Mouse (Mus musculus): ENCODE results near the gene Pcid2.

Pcid2 gene

GRCm38 (mm10) chr8:13105087-13105881 is at the start of gene Pcid2, which contains the start of gene Cul4a:
Gene Pcid2 (minus strand): TSS chr8:13105459.
Gene Cul4a (plus strand): TSS chr8:13105621.
- peak; percentile 92 for DNase-seq (ENCODE audit: low spot score)

DNA sequence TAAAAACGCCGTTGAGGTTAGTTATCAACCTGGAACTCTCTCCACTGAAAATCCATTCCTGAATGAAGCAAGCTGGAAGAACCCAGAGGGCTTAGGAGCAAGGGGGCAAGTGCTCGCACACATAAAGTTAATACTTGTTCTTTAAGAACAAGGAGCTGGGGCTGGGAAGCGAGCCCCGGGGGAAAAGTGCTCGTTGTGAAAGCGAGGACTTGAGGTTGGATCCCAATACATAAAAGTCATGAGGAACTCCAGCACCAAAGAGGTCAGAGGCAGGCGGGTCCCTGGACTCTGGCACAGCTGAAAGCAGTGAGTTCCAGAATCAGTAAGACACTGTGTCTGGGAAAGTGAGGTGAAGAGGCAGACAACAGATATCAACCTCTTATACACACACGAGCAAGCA is 48.8 kb upstream of the Pcid2 start:
- DNase-seq (ENCODE audit: low spot score), result no peak

DNA sequence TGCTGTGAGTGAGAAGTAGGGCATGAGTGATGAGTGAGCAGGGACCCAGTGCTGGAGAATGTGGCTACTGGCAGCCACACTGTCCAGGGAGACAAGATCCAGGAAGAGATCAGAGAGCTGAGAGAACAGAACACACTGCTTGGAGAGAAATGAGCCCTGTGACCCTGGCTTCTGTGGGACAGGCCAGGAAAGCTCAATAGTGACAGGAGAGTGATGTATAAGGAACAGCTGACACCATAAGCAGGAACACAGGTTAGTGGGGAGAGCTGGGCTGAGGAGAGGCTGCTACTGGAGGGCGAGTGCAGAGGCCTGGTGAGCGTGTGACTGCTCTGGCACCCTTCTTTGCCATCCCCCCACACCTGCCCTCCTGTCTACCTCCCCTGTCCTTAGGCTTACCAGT is 45.7 kb upstream of the Pcid2 start:
- no peak for DNase-seq (ENCODE audit: low spot score)

GRCm38 (mm10) chr8:13149866-13150265 is 44.6 kb upstream of the Pcid2 start:
- no peak for DNase-seq (ENCODE audit: low spot score)

DNA sequence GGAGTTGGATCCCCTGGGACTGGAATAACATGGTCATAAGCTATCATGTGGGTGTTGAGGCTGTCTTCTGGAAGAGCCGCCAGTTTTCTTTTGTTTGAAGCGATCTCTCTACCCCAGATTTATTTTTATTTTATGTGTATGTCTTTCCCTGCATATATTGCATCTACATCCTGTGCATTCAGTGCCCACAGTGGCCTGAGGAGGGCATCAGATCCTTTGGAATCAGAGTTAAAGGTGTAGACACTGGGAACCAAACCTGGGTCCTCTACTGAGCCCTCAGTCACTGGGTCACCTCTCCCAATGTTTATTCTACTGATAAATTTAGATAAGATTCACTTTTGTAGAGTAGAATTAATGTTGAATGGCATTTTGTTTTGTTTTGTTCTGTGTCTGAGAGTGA is 44.0 kb upstream of the Pcid2 start:
- no peak for DNase-seq (ENCODE audit: low spot score)

GRCm38 (mm10) chr8:13148476-13148875 is 43.2 kb upstream of the Pcid2 start:
- DNase-seq (ENCODE audit: low spot score), result no peak

DNA sequence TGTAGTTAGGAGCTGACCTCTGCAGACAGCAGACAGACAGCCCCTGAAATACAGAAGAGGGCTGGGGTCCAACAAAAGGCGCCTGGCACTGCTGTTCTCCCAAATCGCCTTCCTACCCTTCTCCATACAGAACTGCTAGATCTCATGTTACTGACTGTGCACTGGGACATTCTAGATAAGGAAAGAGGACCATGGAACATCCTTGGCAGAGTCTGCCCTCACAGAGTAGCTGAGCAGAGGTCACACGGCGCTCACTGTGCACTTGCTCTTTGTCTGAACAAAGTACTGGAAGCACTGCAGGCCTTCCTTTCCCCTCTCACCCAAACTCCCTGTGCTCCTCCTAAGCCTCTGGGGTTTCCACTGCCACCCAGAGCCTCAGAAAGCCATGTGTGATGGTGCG is 36.4 kb upstream of the Pcid2 start:
- DNase-seq (ENCODE audit: low spot score), result no peak

DNA sequence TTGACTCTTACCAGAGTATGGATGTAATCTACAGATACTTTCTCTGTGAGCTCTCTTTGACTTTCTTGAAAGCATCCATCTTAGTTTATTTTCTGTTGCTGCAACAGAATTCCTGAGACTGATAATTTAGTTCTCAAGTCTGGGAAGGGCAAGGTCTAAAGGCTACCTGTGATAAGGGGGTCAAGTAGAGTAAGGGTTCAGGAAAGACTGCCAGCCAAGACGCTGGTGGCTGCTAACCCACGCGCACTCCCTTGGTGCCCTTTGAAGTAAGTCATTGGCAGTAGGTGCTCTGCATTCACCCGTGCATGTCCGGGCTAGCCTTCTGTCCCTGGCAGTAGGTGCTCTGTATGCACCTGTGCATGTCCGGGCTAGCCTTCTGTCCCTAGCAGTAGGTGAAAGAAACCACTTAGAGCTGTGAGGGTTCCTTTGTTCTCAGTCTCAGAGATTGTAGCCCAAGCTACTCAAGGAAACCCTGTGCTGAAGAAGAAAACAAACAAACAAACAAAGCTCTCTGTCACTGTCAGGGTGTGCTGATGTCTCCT is 34.5 kb upstream of the Pcid2 start:
- DNase-seq (ENCODE audit: low spot score), result no peak

- DNase-seq (ENCODE audit: low spot score), result peak; percentile 51
These were observed 27.0 kb upstream of the Pcid2 start for GRCm38 (mm10) chr8:13132220-13132619.

GRCm38 (mm10) chr8:13124897-13125296 is 19.6 kb upstream of the Pcid2 start:
- DNase-seq (ENCODE audit: low spot score), result no peak

DNA sequence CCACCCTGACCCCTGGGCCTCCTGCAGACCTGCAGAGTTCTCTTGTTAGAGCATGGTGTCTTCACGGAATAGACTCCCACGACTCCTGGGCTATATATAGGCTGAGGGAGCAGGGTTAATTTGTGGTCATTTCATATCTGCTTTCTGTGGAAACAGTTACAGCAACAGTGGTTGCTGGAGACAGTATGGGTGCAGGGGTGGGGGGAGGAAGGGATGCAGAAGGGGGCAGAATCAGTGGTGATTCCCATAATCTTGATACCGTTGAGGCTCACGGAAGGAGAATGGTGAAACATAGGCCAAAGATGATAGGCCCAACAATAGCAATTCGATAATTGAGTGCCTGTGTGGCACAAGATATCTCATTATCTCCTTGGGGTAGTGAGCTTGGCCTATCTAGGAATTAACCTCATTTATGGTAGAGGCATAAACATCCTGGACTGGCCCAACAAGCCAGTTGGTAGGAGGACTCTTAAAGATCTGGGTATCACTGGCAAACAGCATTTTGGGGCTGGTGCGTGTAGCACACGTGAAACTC is 17.7 kb upstream of the Pcid2 start:
- no peak for DNase-seq (ENCODE audit: low spot score)

DNA sequence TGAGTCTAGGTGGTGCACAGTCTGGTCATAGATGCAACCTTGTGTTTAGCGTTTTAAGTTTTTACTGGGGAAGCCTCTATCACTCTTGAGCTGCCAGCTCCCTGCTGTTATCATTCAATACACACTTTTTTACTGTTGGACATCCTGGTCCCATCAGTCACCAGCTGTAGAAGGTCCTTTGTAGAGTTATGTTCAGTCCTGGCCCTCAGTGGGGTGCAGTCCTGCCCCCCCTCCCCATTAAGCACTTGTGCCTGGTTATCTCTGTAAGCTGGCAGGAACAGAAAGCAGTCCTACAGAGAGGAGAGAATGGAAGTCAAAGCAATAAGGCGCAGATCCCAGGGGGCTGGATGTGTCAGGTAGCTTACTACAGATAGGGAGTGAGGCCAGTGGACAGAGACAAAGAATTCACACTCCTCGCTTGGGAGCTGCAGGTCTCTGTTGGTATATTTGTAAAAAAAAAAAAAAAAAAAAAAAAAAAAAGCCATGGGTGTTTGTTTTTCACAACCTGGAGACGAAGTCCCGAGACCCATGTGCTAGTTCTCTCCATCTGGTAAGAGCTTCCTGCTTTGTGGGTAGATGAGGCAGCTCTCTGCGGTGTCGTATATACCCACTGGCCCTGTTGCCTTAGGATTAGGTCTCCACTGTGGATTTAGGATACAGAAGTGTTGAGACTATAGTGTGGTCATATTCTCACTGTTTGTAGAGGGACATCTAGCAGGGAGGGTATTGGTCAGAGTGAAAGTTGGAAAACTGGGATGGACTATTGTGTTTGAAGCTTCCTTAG is 15.8 kb upstream of the Pcid2 start:
- DNase-seq (ENCODE audit: low spot score), result no peak

DNA sequence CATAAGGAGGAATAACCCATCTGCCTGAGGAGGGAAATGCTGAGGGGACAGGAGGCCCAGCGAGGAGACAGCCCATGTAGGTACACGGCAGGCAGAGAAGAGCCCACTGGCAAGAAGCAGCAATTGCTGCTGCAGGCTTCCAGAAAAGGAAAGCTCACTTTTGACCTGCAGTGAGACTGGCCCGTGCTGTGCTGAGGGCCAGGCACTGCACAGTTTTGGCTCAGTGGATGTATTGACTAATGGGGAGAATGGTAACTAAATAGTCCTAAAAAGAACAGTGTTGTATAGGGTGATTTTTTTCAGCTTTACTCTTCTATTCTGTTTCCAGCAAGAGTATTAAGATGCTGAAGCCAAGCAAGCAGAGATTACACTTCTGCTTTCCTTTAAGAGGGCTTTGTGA is 13.3 kb upstream of the Pcid2 start:
- no peak for DNase-seq (ENCODE audit: low spot score)

DNA sequence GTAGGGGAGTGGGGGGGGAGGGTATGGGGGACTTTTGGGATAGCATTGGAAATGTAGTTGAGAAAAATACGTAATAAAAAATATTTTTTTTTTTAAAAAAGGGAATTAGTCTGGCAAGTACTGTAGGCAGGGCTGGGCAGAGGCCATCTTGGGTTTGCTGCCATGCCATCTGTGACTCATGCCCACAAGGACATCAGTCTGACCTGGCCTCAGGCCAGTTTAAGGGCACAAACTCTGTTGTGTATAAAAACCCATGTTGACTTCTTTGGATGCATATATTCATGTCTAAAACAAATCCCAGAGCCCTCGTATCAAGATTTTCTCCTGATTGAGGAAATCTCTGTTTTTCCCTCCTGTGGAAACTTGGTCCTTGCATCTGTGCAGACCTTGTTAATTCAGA is 11.8 kb upstream of the Pcid2 start:
- no peak for DNase-seq (ENCODE audit: low spot score)

DNA sequence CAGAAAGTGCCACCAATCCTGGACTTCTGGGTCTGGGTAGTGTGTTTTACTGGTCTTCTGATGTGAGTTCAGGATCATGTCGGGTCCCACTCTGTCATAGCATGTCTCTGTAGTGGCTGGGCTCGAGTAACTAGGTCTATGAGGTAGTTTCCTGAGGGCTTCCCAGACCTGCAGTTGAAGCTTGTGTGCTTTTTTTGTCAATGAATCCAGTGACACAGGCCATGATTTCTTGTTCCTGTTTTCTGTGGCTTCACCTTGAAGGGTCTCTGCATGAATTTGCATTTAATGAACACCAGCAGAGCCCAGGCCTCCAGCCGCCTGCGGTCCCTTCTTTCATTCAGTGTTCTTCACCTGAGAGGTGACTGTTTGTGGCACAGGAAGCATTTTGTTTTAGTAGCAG is 8.0 kb upstream of the Pcid2 start:
- no peak for DNase-seq (ENCODE audit: low spot score)

DNA sequence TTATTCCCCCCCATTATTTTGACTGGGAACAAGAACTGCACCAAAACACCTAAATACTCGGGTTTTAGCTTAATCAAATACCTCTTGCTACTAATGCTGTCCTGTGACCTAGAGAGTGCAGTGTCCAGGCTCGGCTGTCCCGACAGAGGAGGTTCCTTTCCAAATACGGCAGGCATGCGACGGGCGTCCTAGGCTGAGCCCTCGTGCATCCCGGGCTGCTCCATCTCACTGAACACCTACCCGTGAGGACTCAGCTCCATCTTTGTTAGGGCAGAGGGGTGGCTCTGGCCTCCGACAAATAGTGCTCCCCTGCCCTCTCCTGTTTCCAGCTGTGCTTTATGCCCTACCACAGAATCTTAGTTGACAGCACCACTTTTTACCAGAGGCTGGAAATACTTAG is 6.7 kb upstream of the Pcid2 start:
- DNase-seq (ENCODE audit: low spot score), result no peak

DNA sequence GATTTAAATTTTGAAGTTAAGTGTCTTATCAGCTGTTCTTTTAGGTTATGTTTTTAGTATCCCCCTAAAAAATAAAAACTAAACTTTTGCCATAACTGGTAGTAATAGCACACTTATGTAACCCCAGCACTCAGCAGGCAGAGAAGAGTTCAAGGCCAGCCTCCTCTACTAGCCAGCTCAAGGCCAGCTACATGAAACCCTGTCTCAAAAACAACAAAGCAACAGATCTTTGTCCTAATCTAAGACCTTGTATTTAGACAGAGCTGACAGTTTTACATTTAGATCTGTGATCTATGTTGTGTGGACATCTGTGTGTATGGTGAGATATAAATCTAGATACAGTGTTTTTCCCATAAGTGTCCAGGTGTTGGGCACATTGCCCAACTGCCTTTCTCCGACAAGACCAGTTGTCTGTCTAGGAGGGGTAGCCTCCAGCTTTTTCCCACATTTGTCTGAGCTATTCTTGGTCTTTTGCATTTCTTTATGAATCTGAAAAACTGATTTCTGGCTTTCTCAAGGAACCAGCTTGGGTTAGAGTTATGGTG is 4.2 kb upstream of the Pcid2 start:
- DNase-seq (ENCODE audit: low spot score), result no peak

DNA sequence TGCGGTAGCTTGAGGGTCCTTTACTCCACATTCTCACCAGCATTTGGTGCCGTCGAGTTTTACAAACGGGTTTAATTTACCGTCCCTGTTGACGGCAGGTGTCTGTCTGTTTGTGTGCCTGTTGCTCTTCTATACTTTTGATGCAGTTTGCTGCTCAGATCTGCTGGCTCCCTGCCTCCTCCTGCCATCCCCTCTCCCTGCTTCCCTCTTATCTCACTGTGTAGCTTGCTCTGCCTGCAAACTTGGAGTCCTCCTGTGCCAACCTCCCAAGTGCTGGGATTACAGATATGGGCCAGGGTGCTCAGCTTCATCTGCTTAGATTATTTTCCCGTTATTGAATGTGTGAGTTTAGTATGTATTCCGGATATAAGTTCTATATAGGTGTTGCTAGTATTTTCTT is 3.7 kb upstream of the Pcid2 start:
- no peak for DNase-seq (ENCODE audit: low spot score)

DNA sequence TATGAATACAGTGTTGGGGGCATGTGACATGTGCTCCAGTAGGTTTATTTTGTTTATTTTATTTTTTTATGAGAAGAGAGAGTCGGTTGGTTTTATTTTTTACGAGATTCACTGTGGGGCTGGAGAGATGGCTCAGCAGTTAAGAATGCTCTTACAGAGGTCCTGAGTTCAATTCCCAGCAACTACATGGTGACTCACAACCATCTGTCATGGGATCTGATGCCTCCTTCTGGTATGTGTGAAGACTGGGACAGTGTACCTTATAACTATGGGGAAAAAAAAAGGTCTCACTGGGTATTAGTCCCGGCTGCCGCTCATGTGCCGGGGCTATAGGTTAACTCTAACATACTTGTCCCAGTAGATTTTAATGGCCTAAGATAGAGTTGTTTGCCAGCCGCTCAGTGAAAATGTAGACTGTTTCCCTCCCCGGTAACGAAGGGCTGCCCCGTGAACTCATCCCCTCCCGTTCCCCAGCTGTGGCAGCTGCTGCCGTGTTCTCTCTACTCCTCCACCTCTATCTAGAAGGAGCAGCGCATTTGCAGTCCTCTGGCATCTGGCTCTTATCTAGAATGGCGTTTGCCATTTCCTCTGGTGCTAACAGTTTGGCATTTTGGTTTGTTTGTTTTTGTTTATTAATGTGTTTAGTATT is 2.9 kb upstream of the Pcid2 start:
- no peak for DNase-seq (ENCODE audit: low spot score)

- no peak for DNase-seq (ENCODE audit: low spot score)
These were observed 771 bp upstream of the Pcid2 start for GRCm38 (mm10) chr8:13105908-13106551.

GRCm38 (mm10) chr8:13104691-13105086 is 570 bp downstream of the Pcid2 start:
- peak; percentile 95 for DNase-seq (ENCODE audit: low spot score)

GRCm38 (mm10) chr8:13077542-13077941 is 27.7 kb downstream of the Pcid2 start:
- no peak for DNase-seq (ENCODE audit: low spot score)

All from ovary, postnatal 14 days (tissue).